Mouse (Mus musculus): ENCODE measurements around the gene Fuz.

The Fuz gene

DNA sequence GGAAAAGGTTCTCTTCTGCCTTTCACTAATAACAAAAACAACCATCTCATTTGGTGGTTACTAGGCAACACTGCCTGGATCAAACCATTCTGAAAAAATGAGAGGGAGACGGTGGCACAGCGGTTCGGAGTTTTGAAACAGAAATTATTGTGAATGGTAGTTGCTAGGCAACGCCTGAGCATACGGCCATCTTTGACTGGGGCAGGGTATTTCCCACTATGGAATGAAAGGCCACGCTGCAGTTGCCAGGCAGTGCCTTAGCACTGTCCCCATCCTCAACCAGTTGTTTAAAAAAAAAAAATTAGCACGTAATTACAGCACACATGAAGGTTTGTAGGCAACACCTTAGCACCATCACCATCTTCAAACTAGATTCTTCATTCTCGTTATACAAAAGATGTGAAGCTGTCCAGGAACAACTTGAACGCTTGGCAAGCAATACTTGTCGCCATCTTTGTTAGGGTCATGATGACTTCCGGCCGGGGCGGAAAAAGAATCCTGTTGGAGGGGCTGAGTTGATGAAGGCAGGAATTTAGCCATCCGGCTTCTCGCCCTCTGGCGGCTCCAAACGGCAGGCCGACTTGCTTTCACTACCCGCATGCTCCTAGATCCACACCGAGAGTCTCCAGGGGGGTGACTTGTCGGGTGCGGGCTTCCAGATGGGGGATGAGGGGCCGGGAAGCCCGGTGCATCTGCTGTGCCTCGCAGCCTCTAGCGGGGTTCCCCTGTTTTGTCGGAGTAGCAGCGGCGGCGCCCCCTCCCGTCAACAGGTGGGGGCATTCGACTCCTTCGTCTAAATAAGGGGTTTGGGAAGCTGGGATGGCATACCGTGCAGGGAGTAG lies at the start of gene Fuz:
TSS of gene Fuz (plus strand) at position 487 of the 842 bp plus-strand sequence.
- ChIA-PET POLR2A (interaction anchor here in 3 of 4 experiments (0.5 to 4.7 kb wide), 52 partner anchors 11 to 234 kb away, joined by 3 to 45 read pairs (median 4); partner anchors contain the start of genes Ptov1 (in 3 of the 3), Akt1s1 (in 2 of the 3), Ap2a1 (in 2 of the 3) and Atf5 (in 2 of the 3)), CTCF (interaction anchor here (0.6 to 1.9 kb wide), 14 partner anchors 11 to 189 kb away, joined by 3 to 8 read pairs (median 3); partner anchors contain the start of genes Ap2a1 (in 1 of the 4), Nup62 (in 1 of the 4) and Ptov1 (in 1 of the 4))

DNA sequence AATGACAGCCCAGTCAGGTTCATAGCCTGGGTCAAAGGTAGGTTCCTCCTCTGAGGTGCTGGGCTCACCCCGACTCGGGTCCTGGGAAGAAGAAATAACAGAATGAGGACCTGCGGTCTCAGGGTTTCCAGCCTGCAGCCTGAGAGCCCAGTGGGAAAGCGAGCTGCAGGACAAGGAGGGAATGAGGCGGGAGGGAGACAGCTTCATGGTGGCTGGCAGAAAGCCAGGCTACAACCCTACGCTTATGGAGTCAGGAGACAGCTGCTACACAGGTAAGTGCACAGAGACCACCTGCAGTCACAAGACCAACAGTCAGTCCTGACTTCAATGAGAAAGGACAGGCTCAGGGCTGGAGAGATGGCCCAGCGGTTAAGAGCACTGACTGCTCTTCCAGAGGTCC lies 49.1 kb upstream of the Fuz start:
- POLR2A ChIA-PET, result interaction anchor here in 2 of 4 experiments (1.3 to 52.0 kb wide), 8 partner anchors 2 to 24 kb away, joined by 4 to 2007 read pairs (median 109); partner anchors contain the start of genes Atf5 (in 2 of the 2), Il4i1 (in 2 of the 2), Nup62 (in 2 of the 2) and Pnkp (in 2 of the 2)
- CTCF ChIA-PET, result interaction anchor here in 2 of 4 experiments (0.6 to 0.7 kb wide), 2 partner anchors 155 to 205 kb away, joined by 3 to 4 read pairs; no protein-coding TSS in a partner anchor

DNA sequence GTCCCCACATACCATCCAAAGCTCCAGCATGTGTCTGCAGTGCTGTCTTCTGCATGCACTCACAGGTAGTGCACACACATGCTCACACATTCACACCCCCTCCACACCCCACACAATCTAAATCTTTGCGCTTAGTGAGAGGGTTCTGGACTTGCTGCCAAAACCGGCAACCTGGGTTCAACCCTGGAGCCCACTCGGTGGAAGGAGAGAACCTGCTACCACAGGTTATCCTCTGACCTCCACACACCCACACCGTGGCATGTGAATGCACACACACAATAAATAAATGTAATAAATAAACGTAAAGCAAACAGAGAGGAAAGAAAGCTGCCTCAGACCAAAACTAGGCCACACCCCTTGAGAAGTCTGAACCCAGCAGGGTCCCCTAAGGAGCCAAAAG lies 48.1 kb upstream of the Fuz start:
- CTCF ChIA-PET, result interaction anchor here in 2 of 4 experiments (0.6 to 1.5 kb wide), 7 partner anchors 10 to 587 kb away, joined by 3 to 9 read pairs (median 4); partner anchors contain the start of genes Flt3l (in 1 of the 2), Gm45713 (in 1 of the 2), Gys1 (in 1 of the 2) and Ptov1 (in 1 of the 2)
- POLR2A ChIA-PET, result interaction anchor here in 3 of 4 experiments (1.1 to 52.0 kb wide), 30 partner anchors 1 to 320 kb away, joined by 3 to 2007 read pairs (median 28); partner anchors contain the start of genes Ptov1 (in 3 of the 3), Atf5 (in 2 of the 3), Fuz (in 2 of the 3) and Il4i1 (in 2 of the 3)

DNA sequence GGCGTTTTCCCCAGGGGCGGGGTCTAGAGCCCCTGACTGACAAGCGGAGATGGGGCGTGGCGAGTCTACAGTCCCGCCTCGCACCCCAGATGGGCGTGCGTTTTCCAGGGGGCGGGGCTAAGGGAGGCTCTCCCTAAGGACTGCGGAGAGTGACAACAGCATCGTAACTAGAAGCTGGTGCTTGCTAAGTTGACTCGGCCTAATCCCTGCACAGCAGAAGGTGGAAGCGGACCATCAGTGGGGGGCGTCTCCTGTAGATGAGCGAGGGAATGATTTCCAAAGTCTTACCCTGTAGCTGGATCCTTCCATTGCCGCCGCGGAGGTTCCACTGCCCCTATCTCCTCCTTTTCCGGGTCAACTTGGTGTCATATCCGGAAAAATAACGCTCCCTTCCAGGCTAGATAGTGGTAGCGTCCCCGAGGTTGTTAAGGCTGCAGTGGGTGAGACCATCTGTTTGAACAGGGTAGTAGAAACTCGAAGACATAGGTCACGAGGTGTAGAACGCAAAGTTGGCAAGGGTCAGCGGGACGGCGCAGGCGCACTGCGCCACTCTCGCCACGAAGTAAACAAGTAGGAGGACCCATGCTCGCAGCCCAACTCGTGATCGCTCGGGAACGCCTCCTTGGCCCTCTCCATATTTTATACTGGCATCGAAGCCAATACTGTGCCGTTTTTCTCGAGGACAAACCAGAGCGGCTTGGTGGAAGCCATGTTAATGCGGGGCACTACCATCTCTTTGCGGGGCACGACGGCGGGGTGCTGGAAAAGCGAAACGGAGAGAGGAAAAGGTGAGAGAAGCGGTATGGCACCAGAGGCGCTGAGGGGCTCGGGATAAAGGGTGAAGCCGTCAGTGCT lies 47.1 kb upstream of the Fuz start, which contains the start of the genes Akt1s1 and Tbc1d17:
TSS of gene Akt1s1 (plus strand) at position 431 of the 855 bp plus-strand sequence.
TSS of gene Tbc1d17 (minus strand) at position 519 of the 855 bp plus-strand sequence.
- CTCF ChIA-PET, result interaction anchor here (0.6 to 2.3 kb wide), 24 partner anchors 9 to 586 kb away, joined by 3 to 9 read pairs (median 4); partner anchors contain the start of genes Ap2a1 (in 1 of the 4), Atf5 (in 1 of the 4), Flt3l (in 1 of the 4) and Gm45713 (in 1 of the 4)

DNA sequence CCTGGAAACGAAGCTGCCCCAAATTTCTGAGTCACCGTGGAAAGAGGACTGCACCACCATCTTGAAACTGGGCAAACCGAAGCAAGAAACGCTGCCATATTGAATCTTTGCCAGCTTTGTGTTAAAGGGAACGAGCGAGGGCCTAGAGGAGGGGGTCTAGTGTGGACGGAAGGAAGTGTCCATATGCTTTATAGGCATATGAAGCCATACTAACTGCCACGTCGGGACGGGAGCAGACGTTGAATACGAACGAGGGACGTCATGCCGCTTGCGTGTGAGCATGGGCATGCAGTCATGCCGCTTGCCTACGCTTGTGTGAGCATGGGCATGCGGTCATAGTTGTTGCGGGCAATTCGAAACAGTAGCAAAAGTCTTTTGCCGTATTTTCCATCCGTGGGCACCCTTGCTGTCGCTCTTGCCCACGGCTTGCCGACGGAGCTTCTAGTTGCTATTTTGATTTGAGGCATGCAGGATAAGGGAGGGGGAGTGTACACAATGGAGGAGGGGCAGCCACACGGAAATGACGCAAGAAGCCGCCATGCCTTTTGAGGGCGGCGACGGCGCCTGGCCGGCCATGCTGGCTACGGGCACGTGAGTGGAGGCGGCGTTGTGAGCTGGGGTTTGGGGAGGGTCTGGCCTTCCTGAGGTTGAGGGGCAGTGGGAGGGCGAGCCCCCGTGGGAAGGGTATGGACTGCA lies 46.3 kb upstream of the Fuz start:
- POLR2A ChIA-PET, result interaction anchor here (0.6 to 52.0 kb wide), 151 partner anchors 1 to 867 kb away, joined by 3 to 2007 read pairs (median 5); partner anchors contain the start of genes Atf5 (in 4 of the 4), Il4i1 (in 4 of the 4), Izumo2 (in 4 of the 4) and Nup62 (in 4 of the 4)
- CTCF ChIA-PET, result interaction anchor here (0.6 to 3.2 kb wide), 14 partner anchors 11 to 585 kb away, joined by 3 to 12 read pairs (median 5); partner anchors contain the start of genes Atf5 (in 1 of the 4), Gys1 (in 1 of the 4), Il4i1 (in 1 of the 4) and Izumo2 (in 1 of the 4)

More for the DNA sequence above, 47.1 kb upstream of the Fuz start, which contains the start of the genes Akt1s1 and Tbc1d17:
- POLR2A ChIA-PET, result interaction anchor here (0.6 to 52.0 kb wide), 141 partner anchors 0 to 867 kb away, joined by 3 to 2007 read pairs (median 5); partner anchors contain the start of genes Atf5 (in 4 of the 4), Il4i1 (in 4 of the 4), Izumo2 (in 4 of the 4) and Nup62 (in 4 of the 4)

DNA sequence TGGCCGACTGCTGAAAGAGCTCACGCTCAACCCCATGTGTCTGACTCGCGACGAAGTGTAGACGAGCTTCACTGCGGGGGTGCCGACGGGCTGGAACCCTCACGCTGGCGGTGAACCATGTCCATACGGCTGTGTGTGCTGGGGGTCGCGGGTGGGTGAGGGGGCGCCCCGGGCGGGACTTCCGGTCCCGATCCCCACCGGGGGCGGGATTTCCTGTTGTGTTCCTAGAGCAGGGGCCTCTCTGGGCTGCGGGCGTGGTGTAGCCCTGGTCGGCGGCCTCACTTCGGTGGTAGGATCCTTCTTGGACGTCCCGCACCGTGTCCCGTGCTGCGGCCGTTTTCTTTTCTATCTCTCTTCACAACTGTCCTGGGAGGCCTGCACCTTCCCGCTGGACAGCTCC lies 45.7 kb upstream of the Fuz start:
- CTCF ChIA-PET, result interaction anchor here (0.6 to 3.2 kb wide), 10 partner anchors 10 to 356 kb away, joined by 3 to 12 read pairs (median 5); partner anchors contain the start of gene Izumo2 (in 1 of the 4)

DNA sequence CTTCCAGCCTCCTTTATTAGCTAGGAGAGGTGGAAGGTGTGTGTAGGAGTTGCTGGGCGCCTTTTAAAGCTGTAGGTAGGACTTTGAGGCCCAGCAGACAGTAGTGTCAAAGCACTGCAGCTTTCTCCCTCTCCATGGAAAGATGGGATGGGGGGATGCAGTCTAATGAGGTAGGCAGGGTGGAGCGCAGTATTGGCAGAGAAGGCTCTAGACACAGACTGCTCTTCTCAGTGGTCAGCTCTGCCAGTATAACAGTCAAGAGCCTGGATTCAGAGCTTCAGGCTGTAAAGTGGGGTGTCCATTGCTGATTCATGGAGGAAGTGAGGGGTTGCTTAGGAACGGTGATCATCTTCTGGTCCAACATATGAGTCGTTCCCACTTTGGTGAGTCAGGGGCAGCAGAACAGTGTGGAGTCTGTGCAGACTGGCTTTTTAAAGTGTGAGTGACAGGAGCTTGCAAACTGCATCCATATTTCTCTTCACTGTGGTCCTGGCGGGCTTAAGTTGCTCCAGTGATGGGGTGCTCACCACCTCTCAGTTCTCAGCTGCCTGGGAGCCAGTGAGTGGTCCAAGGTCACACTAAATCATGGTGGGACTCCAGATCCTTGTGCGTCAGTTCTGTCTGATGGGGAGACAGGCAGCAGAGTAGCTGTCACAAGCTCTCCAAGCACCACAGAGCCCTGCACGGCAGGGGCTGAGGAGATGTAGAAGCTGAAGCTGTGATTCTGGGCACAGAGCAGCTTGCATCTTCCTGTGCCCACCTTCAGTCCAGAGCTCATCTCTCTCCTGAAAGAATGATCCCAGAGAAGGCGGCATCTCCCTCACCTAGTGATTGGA lies 44.9 kb upstream of the Fuz start:
- POLR2A ChIA-PET, result interaction anchor here (0.5 to 52.0 kb wide), 59 partner anchors 2 to 360 kb away, joined by 3 to 2007 read pairs (median 10); partner anchors contain the start of genes Atf5 (in 4 of the 4), Il4i1 (in 4 of the 4), Nup62 (in 4 of the 4) and Ptov1 (in 4 of the 4)
- CTCF ChIA-PET, result interaction anchor here in 2 of 4 experiments (0.9 to 3.2 kb wide), 7 partner anchors 10 to 142 kb away, joined by 3 to 12 read pairs (median 3); partner anchors contain the start of gene Izumo2 (in 1 of the 2)

More for the DNA sequence above, 45.7 kb upstream of the Fuz start:
- POLR2A ChIA-PET, result interaction anchor here (0.6 to 52.0 kb wide), 129 partner anchors 1 to 865 kb away, joined by 3 to 2007 read pairs (median 5); partner anchors contain the start of genes Atf5 (in 4 of the 4), Il4i1 (in 4 of the 4), Izumo2 (in 4 of the 4) and Nup62 (in 4 of the 4)

DNA sequence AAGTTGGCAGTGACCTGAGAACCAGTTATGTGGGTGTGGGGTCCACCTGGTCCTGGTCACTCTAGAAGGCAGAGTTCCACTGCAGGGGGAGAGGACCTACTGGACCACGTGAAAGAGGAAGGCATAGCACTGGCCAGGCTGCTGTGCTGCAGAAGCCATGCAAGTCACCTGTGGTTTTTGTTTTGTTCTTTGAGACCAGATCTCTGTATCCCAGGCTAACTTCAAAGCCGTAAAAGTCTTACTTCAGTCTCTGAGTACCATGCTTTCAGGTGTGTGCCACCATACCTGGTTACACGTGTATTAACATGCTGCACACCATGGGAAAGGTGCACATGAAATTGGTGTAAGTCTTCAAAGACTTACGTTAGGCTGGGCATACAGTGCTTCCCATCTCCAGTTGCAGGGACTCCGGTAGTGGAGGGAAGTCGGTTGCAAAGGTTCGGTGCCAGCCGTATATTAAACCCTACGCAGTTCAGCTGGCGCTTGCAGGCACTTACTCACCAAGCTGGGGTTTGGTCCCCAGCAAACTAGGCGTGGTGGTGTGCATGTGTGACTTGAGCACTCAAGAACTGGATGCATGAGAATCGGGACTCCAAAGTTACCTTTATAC lies 44.1 kb upstream of the Fuz start:
- ChIA-PET CTCF (interaction anchor here in 2 of 4 experiments (1.0 to 3.2 kb wide), 4 partner anchors 9 to 124 kb away, joined by 3 to 12 read pairs (median 3); no protein-coding TSS in a partner anchor), POLR2A (interaction anchor here in 3 of 4 experiments (0.5 to 52.0 kb wide), 21 partner anchors 3 to 164 kb away, joined by 3 to 2007 read pairs (median 34); partner anchors contain the start of genes Atf5 (in 3 of the 3), Il4i1 (in 3 of the 3), Nup62 (in 3 of the 3) and Ptov1 (in 3 of the 3))

DNA sequence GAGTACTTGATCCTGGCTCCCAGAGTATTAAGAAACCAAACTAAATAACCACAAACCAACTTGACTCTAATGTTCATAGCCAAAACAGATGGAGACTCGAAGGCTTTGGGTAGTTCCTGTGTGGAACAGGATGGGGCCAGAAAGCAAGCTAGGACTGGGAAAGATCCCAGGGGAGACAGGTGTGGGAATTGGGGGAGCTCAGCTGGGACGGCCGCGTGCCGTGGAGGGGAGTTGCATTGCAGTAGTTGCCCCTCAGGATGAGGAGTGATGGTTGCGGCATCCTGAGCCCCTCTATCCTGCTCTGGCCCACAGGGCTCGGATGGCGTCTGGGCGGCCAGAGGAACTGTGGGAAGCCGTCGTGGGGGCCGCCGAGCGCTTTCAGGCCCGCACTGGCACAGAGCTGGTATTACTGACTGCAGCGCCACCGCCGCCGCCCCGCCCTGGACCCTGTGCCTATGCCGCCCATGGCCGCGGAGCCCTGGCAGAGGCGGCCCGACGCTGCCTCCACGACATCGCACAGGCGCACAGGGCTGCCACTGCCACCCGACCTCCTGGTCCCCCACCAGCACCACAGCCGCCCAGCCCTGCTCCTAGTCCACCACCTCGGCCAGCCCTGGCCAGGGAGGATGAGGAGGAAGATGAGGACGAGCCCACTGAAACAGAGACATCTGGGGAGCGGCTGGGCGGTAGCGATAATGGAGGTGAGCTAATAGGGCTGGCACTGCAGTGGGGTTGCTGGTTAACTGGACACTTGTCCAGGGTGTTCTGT lies 43.4 kb upstream of the Fuz start:
- ChIA-PET POLR2A (interaction anchor here in 3 of 4 experiments (0.6 to 52.0 kb wide), 14 partner anchors 3 to 211 kb away, joined by 3 to 2007 read pairs (median 26); partner anchors contain the start of genes Ptov1 (in 3 of the 3), Atf5 (in 2 of the 3), Il4i1 (in 2 of the 3) and Nup62 (in 2 of the 3)), CTCF (interaction anchor here in 2 of 4 experiments (1.1 to 3.2 kb wide), 3 partner anchors 8 to 28 kb away, joined by 3 to 12 read pairs (median 4); no protein-coding TSS in a partner anchor)

DNA sequence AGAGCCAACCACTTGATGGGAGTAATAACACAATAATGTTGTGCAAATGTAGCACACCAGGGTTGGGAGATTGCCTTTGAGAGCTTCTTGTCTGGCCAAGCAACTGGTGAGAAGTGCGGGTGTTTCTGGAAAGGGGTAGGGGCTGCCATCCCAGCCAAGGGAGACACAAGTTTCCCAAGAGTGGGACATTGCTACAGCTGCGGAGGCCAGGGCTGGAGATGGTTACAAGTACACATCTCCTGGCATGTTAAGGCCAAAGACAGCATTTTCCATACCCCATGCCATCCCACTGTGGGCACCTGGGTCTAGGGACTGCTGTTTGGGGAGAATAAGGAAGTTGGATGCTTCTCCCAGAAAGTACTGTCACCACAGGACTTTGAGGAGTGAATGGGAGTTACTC lies 42.8 kb upstream of the Fuz start:
- ChIA-PET POLR2A (interaction anchor here in 2 of 4 experiments (0.6 to 52.0 kb wide), 13 partner anchors 4 to 210 kb away, joined by 3 to 2007 read pairs (median 12); partner anchors contain the start of genes Atf5 (in 2 of the 2), Il4i1 (in 2 of the 2), Nup62 (in 2 of the 2) and Ptov1 (in 2 of the 2)), CTCF (interaction anchor here in 2 of 4 experiments (1.1 to 1.7 kb wide), 2 partner anchors 7 to 28 kb away, joined by 3 to 4 read pairs; no protein-coding TSS in a partner anchor)

DNA sequence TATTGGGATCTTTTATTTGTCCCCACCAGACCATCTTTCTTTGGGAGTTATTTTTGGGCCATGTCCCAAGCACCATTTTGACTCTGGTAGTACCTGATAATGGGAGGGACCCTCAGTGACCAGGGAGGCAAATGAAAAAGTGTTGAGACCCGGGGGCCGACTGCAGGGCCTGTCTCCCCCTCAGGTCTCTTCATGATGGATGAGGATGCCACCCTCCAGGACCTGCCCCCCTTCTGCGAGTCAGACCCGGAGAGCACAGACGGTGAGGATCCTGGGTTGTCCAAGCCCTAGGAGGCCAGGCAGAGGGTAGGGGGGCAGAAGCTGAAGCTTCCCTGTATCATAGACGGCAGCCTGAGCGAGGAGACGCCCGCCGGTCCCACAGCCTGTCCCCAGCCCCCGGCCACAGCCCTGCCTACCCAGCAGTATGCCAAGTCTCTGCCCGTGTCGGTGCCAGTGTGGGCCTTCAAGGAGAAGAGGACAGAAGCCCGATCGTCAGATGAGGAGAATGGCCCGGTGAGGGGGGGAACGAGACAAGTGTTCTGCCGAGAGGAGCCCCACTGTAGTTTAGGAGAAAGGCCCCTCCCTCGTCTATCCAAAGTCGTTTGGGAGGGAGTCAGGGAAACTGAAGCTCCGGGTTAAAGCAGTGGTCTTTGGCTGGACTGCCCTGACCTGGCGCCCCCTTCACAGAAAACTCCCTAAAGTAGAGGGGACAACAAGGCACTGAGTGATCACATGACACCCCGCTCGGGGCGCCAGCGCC lies 42.1 kb upstream of the Fuz start:
- ChIA-PET CTCF (interaction anchor here in 3 of 4 experiments (0.6 to 1.7 kb wide), 7 partner anchors 16 to 229 kb away, joined by 4 to 5 read pairs (median 4); partner anchors contain the start of gene Ptov1 (in 1 of the 3)), POLR2A (interaction anchor here (0.6 to 52.0 kb wide), 29 partner anchors 5 to 270 kb away, joined by 3 to 2007 read pairs (median 5); partner anchors contain the start of genes Atf5 (in 3 of the 4), Il4i1 (in 3 of the 4), Nup62 (in 3 of the 4) and Ptov1 (in 3 of the 4))

DNA sequence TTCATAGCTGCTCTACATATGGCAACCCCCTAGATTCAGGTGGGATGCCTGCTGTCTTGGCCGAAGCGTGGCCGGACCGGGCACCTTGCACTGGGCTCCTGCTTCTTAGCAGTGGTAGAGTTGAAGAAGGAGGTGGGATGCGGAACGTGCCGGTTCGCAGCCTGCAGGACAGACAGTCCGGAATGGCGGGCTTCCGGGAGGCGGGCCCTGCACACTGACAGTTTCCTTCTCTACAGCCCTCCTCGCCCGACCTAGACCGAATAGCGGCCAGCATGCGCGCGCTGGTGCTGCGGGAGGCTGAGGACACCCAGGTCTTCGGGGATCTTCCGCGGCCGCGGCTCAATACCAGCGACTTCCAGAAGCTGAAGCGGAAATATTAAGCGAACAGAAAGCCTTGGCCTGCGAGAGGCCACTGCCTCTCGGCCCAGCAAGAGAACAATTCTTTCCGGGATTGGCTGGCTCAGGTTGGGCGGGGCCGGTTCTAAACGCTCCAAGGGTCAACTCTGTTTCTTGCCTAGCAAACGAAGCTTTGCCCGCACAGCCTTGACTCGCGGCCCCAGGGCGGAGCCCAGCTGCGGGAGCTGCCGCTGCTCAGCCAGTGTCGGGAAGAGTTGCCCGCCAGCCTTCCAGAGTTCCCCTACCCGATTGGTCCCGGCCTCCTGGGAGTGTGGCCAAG lies 41.4 kb upstream of the Fuz start:
- ChIA-PET CTCF (interaction anchor here in 2 of 4 experiments (0.6 to 1.7 kb wide), 9 partner anchors 15 to 229 kb away, joined by 3 to 7 read pairs (median 4); partner anchors contain the start of gene Ptov1 (in 1 of the 2)), POLR2A (interaction anchor here (0.6 to 52.0 kb wide), 39 partner anchors 5 to 269 kb away, joined by 3 to 2007 read pairs (median 4); partner anchors contain the start of genes Atf5 (in 3 of the 4), Il4i1 (in 3 of the 4), Nup62 (in 3 of the 4) and Ptov1 (in 3 of the 4))
